Comparison of ENCODE assay signal across 16 mouse cellular contexts in genomic region chr11:45976061-45976460, GRCm38 (mm10). TPM values are rescaled to one million over a fixed set of nuclear protein-coding genes. Genes with fewer than 3 reads are reported as not detected.
A peak's percentile ranks its signal among the peaks of the same experiment; 100 is the strongest.
DNase-seq lines count a peak whose midpoint lies in the region; ATAC-seq lines count a peak whose summit lies in the region.
"Had no signal": no experiment of that assay in that cellular context is flagged by ENCODE, and none has a peak within 500 bp of the region (broad histone marks: within the 10 kb centered on the region; RNA-seq: fewer than 3 reads in every experiment).

No protein-coding gene starts in this region.

- peak; percentile 88 for ATAC-seq in frontal cortex, adult (ENCODE audit: low TSS enrichment)
- ATAC-seq: forebrain, embryonic 16.5 days had no signal

- DNase-seq in frontal cortex, postnatal 25 days (ENCODE audit: low spot score in 2 of 2), result no peak
- DNase-seq in layer of hippocampus, adult 9-10 months (ENCODE audit: low spot score), result peak; percentile 36
- DNase-seq in layer of hippocampus, adult 8-10 months (ENCODE audit: low spot score in 2 of 2), result no peak
- DNase-seq in right cerebral cortex, adult 2 months (ENCODE audit: low spot score in 2 of 2), result peak; percentile 15 to 18
- no peak for DNase-seq in right cerebral cortex, postnatal 14 days
- DNase-seq in gastrocnemius, postnatal 25 days, result no peak
- DNase-seq: adrenal gland, postnatal 10 days; cerebellum, adult 11-12 months; cerebellum, adult 9-10 months; cerebellum, postnatal 25 days; gastrocnemius, postnatal 14 days had no signal

RNA-seq across cellular contexts. Expression of gene Sox30, which starts 4.0 kb away (rescaled TPM):
- under 1 TPM in 3 of 4 experiments, not detected in 1; 0.17 to 0.31 (median 0.27) TPM for total RNA-seq in layer of hippocampus, adult 8-10 months (2022)
- total RNA-seq in gastrocnemius, postnatal 25 days (2021), result not detected
- total RNA-seq: gastrocnemius, adult 18-20 months; granulocyte monocyte progenitor cell, adult 5-6 weeks; MEL had no signal

RNA-seq across cellular contexts. Expression of gene Thg1l, which starts 20.8 kb away (rescaled TPM):
- total RNA-seq in layer of hippocampus, adult 8-10 months (2022), result 10 to 100 TPM in 1 of 4 experiments, 1 to 10 TPM in 3; 7.4 to 10.8 (median 9.2) TPM
- 1 to 10 TPM; 4.8 to 5.4 TPM for total RNA-seq in gastrocnemius, postnatal 25 days (2021)

RNA-seq across cellular contexts. Expression of gene Lsm11, which starts 31.3 kb away (rescaled TPM):
- total RNA-seq in layer of hippocampus, adult 8-10 months (2022), result 10 to 100 TPM; 24.5 to 26.7 (median 25.8) TPM
- 1 to 10 TPM; 1.9 to 2.6 TPM for total RNA-seq in gastrocnemius, postnatal 25 days (2021)

Comparison
In these comparisons a context has a peak if more than half of its experiments do, and no peak if none do; other contexts are left out.
1. DNase-seq: peak in layer of hippocampus, adult 9-10 months (single experiment) and right cerebral cortex, adult 2 months (2 of 2); none in frontal cortex, postnatal 25 days (0 of 2), layer of hippocampus, adult 8-10 months (0 of 2), right cerebral cortex, postnatal 14 days (single experiment) and gastrocnemius, postnatal 25 days (single experiment).
2. RNA of gene Lsm11, which starts 31.3 kb away (total RNA-seq): 24.5 to 26.7 TPM in layer of hippocampus, adult 8-10 months; 1.9 to 2.6 TPM in gastrocnemius, postnatal 25 days; every median in the first group is over 4 times any median in the second.